Mouse (Mus musculus): ENCODE results near the gene Dennd1a. TPM values are rescaled to one million over a fixed set of nuclear protein-coding genes. Genes with fewer than 3 reads are reported as not detected.

The Dennd1a gene
- polyA plus RNA-seq, 1 experiment from 2014 or later, result 11.5 TPM

DNA sequence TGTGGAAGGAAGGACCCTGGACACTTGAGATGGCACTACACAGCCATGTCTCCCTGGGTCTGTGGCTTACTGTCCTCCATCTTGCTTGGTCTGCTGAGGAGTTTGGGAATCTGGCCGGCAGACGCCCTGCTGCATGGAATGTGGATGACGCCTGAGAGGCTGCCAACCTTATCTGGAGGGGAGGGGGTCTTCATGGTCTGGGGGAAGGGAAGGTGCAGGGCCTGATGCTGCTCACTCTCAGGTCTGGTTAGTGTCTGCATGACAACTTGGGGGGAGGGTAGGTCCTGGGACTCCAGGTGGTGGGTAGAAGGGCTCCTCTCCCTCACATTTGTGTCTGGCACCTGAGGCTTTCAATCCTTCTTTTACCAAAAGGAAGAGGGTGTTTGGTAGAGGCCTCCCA lies 505.8 kb downstream of the Dennd1a start:
- no peak for DNase-seq

DNA sequence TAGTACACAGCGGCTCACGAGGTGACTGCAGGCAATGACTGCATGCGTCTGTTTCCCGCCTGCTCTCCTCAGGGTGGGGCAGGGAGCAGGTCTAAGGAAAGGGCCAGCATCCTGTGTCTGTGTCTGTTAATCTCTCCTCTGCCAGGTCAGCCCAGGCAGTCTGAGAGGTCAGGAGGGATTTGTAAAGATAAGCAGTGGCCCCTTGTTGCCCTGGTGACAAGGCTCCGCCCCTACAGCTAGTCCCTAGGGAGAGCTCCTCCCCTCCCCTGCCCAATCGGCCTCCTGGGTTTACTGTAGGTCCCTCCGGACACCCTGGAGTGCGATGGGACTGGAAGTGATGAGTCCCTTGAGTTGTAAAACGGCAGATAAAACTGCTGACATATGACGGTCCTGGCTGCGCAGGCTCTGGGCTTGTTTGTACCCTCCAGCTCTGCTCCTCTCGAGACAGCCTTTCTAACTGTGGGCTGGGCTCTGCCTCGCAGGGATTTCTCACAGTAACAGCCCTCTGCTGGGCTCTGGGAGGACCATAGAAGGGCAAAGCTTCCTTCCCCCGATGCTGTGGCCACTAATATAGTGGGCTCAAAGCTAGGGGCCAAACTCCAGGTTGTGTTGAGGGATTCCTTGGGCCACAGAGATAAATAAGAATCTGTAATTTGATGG lies 506.8 kb downstream of the Dennd1a start:
- no peaks in the 10 kb centered on the region for H3K36me3 ChIP-seq (ENCODE audit: insufficient read depth)
- H3K9me3 ChIP-seq (ENCODE audit: low read depth, low read length), result no peaks in the 10 kb centered on the region
- no peak overlapping the region for H3K27ac ChIP-seq (ENCODE audit: low read depth)
- DNase-seq (peak; percentile 67), ATAC-seq (ENCODE audit: insufficient read depth) (peak; percentile 66)
- no peaks in the 10 kb centered on the region for H3K27me3 ChIP-seq (ENCODE audit: insufficient read depth, low read length)
- no peaks in the 10 kb centered on the region for H3K4me1 ChIP-seq (ENCODE audit: insufficient read depth)
- H3K9ac ChIP-seq, result peak overlapping the region; percentile 9; the same call in 1 of the 2 replicates
- H3K4me3 ChIP-seq (ENCODE audit: low read depth, low read length), result peak overlapping the region; percentile 13
- H3K4me2 ChIP-seq, result peak overlapping the region; percentile 52
- WGBS, result 3% methylated on average over 14 of the region's 14 CpGs
- TF ChIP-seq CTCF (IDR thresholded peaks at IDR 0.05; ENCODE audit: low read depth), result no peak

More for the DNA sequence above, 505.8 kb downstream of the Dennd1a start:
- H3K27ac ChIP-seq (ENCODE audit: low read depth), result no peak overlapping the region
- no peak for TF ChIP-seq CTCF (IDR thresholded peaks at IDR 0.05; ENCODE audit: low read depth)
- no peaks in the 10 kb centered on the region for H3K4me1 ChIP-seq (ENCODE audit: insufficient read depth)
- no peaks in the 10 kb centered on the region for H3K27me3 ChIP-seq (ENCODE audit: insufficient read depth, low read length)
- WGBS, result 23% methylated on average over 3 of the region's 3 CpGs
- H3K9ac ChIP-seq, result no peak overlapping the region
- no peak overlapping the region for H3K4me2 ChIP-seq
- no peak overlapping the region for H3K4me3 ChIP-seq (ENCODE audit: low read depth, low read length)
- no peaks in the 10 kb centered on the region for H3K36me3 ChIP-seq (ENCODE audit: insufficient read depth)
- no peak for ATAC-seq (ENCODE audit: insufficient read depth)
- H3K9me3 ChIP-seq (ENCODE audit: low read depth, low read length), result no peaks in the 10 kb centered on the region

DNA sequence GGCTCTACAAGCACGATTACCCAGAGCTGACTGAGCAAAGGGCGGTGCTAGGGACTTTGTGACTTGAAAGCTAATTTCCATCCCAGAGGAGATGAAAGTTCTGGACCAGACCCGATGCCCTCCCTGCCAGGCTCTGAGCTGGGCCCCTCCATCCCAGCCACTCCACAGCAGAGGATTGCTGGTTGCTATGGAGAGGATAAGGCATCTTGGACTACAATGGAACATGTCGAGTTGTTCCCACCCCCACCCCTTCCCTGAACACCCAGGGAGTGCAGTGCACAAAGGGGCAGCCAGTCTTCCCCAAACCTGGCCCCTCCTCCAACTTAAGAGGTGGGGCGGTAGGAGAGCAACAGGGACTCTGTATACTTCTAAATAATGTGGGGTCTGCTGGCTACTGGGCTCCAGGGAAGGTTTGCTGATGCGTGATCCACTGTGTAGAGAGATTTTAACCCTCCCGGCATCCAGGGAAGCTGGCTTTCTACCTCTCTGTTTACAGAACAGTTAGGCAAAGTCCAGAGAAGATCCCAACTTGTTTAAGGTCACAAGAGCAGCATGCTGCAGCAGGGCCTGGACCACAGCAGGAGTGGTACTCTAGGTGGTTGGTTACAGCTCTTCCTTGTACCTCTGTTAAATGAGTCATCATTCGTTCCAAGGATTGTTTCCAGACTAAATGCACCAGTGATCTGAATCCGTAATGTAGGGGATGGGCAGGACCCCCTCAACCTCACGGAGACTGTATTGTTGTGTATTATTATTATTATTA lies 509.1 kb downstream of the Dennd1a start:
- ATAC-seq (ENCODE audit: insufficient read depth), result no peak
- TF ChIP-seq CTCF (IDR thresholded peaks at IDR 0.05; ENCODE audit: low read depth), result no peak
- H3K36me3 ChIP-seq (ENCODE audit: insufficient read depth), result no peaks in the 10 kb centered on the region
- H3K4me3 ChIP-seq (ENCODE audit: low read depth, low read length), result no peak overlapping the region
- H3K27ac ChIP-seq (ENCODE audit: low read depth), result no peak overlapping the region
- no peak overlapping the region for H3K4me2 ChIP-seq
- H3K9ac ChIP-seq, result no peak overlapping the region
- H3K27me3 ChIP-seq (ENCODE audit: insufficient read depth, low read length), result no peaks in the 10 kb centered on the region
- no peaks in the 10 kb centered on the region for H3K4me1 ChIP-seq (ENCODE audit: insufficient read depth)
- WGBS, result 33% methylated on average over 10 of the region's 10 CpGs
- H3K9me3 ChIP-seq (ENCODE audit: low read depth, low read length), result no peaks in the 10 kb centered on the region
- DNase-seq, result no peak

DNA sequence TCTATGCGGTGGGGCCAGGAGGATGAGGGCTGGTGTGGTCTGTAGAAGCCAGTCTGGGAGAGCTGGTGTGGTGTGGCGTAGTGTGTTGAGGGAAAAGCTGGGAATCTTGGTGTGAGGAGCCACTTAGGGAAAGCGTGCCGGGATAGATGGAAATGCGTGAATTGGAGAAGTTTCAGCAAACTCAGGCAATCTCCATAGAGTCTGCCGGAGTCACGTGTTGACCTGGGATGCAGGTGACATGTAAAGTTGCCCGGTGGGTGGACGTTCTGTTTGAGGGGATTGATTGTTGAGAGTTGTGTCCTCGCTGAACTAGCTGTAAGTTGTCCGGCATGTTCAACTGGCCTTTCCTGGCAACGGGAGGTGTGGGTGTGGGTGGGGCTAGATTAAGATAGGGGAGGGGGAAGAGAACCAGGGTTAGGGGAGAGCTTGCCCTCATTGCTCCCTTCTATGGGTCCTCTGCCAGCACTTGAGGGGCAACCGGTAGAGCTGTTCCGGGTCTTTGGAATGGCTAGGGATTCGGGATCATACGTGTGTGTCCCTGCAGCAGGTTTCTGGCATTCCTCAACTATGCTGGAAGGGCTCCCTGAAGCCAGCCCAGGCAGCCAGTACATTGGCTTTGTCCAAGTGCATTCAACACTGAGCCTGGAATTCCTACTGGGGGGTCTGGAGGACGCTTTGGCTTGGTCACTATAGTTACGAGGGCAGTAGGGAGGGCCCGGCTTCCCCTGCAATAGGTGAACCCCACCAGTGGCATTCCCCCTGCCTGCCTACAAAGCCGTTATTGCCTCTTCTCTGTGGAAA lies 510.4 kb downstream of the Dennd1a start:
- H3K4me3 ChIP-seq (ENCODE audit: low read depth, low read length), result peak overlapping the region; percentile 28
- H3K9me3 ChIP-seq (ENCODE audit: low read depth, low read length), result no peaks in the 10 kb centered on the region
- no peak for DNase-seq
- WGBS, result 14% methylated on average over 20 of the region's 20 CpGs
- no peaks in the 10 kb centered on the region for H3K27me3 ChIP-seq (ENCODE audit: insufficient read depth, low read length)
- no peak overlapping the region for H3K27ac ChIP-seq (ENCODE audit: low read depth)
- peak overlapping the region; percentile 58 for H3K4me2 ChIP-seq
- H3K9ac ChIP-seq, result no peak overlapping the region; the same call in 1 of the 2 replicates
- TF ChIP-seq CTCF (IDR thresholded peaks at IDR 0.05; ENCODE audit: low read depth), result no peak
- H3K36me3 ChIP-seq (ENCODE audit: insufficient read depth), result no peaks in the 10 kb centered on the region
- no peaks in the 10 kb centered on the region for H3K4me1 ChIP-seq (ENCODE audit: insufficient read depth)
- no peak for ATAC-seq (ENCODE audit: insufficient read depth)

DNA sequence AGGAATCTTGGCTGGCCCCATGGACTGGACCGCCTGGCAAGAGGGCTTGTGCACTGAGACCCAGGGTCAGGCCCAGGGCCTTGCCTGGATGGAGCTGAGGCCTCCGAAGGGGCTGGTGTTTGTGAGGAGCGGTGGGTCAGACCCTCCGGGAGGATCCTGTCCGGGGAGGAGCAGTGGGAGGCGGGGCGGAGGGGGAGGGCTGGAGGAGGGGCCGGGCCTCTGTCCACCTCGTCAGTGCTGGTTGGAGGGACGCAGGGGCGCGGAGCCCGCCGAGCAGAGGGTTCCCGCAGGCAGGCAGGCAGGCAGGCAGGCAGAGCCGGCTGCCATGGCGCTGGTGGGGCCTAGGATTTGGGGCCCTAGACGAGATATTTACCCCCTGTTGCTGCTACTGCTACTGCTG lies 511.2 kb downstream of the Dennd1a start, which contains the start of gene Crb2:
Gene Crb2, plus strand, starts transcription at position 234 of the 400 bp plus-strand sequence.
- Histone ChIP-seq H3K4me3 (ENCODE audit: low read depth, low read length) (peak within 1 kb of the TSS; percentile 28), H3K36me3 (ENCODE audit: insufficient read depth) (no peaks in the 10 kb centered on the region), H3K9me3 (ENCODE audit: low read depth, low read length) (no peaks in the 10 kb centered on the region), H3K4me2 (peak within 1 kb of the TSS; percentile 58), H3K9ac (peak within 1 kb of the TSS; percentile 30; the same call in 1 of the 2 replicates), H3K4me1 (ENCODE audit: insufficient read depth) (no peaks in the 10 kb centered on the region), H3K27me3 (ENCODE audit: insufficient read depth, low read length) (no peaks in the 10 kb centered on the region), H3K27ac (ENCODE audit: low read depth) (no peak within 1 kb of the TSS)
- ATAC-seq (ENCODE audit: insufficient read depth) (peak; percentile 27), DNase-seq (peak; percentile 60)
- WGBS, result 5% methylated on average over 18 of the region's 18 CpGs
- no peak for TF ChIP-seq CTCF (IDR thresholded peaks at IDR 0.05; ENCODE audit: low read depth)

DNA sequence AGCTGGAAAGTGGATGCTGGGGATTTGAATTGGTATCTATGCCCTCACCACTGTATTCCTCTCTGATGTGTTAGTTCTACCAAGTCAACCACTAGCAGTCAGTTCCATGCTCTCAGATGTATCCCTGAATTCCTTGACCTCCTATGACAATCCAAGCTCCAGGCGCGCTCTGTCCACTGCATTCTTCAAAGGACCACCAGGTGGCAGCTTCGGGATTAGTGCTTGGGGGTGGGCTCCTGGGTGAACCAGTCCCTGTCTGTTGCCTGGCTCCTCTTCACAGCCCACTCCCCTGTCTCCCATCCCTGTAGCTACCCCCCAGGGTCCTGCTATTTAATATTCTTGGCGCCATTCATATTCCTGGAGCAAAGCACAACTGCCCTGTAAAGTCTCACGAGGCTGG lies 512.6 kb downstream of the Dennd1a start:
- Histone ChIP-seq H3K4me2 (no peak overlapping the region), H3K27ac (ENCODE audit: low read depth) (no peak overlapping the region), H3K4me3 (ENCODE audit: low read depth, low read length) (no peak overlapping the region), H3K4me1 (ENCODE audit: insufficient read depth) (no peaks in the 10 kb centered on the region), H3K36me3 (ENCODE audit: insufficient read depth) (no peaks in the 10 kb centered on the region), H3K9me3 (ENCODE audit: low read depth, low read length) (no peaks in the 10 kb centered on the region), H3K9ac (no peak overlapping the region), H3K27me3 (ENCODE audit: insufficient read depth, low read length) (no peaks in the 10 kb centered on the region)
- peak; percentile 79 for TF ChIP-seq CTCF (IDR thresholded peaks at IDR 0.05; ENCODE audit: low read depth)
- 11% methylated on average over 5 of the region's 5 CpGs for whole genome bisulfite sequencing
- peak; percentile 74 for DNase-seq
- ATAC-seq (ENCODE audit: insufficient read depth), result no peak
